Mouse (Mus musculus) neural tube, embryonic 15.5 days (tissue): ENCODE results near the gene Tnip1. TPM values are rescaled to one million over a fixed set of nuclear protein-coding genes. Genes with fewer than 3 reads are reported as not detected.

Experiments
- ATAC-seq: fragments of 200-750 bp; cut with Nextera tagmentation; 2 replicates; pipeline ENCODE4 v1.8.0; 2017; ENCODE audit warnings: mild to moderate bottlenecking, moderate TSS enrichment, moderate library complexity; ENCODE audit not compliant: low FRiP score
- H3K27ac ChIP-seq: fragments of 300-500 bp; sonication (generic); replicated peaks from 2 replicates; pipeline ENCODE4 v1.5.1; 2015; ENCODE audit warnings: mild to moderate bottlenecking, inconsistent platforms
- H3K27me3 ChIP-seq: fragments of 300-500 bp; sonication (generic); replicated peaks from 2 replicates; pipeline ENCODE4 v1.6.1; 2015; ENCODE audit warnings: inconsistent platforms
- H3K36me3 ChIP-seq: fragments of 300-500 bp; sonication (generic); 2 replicates; pipeline ENCODE4 v1.6.1; 2015; ENCODE audit warnings: inconsistent platforms
- H3K4me1 ChIP-seq: fragments of 300-500 bp; sonication (generic); 2 replicates; pipeline ENCODE4 v1.6.1; 2015; ENCODE audit warnings: inconsistent platforms
- H3K4me2 ChIP-seq: fragments of 300-500 bp; sonication (generic); 2 replicates; pipeline ENCODE4 v1.6.1; 2015; ENCODE audit warnings: inconsistent platforms, mild to moderate bottlenecking, moderate library complexity
- H3K4me3 ChIP-seq: fragments of 300-500 bp; sonication (generic); replicated peaks from 2 replicates; pipeline ENCODE4 v1.5.1; 2015; ENCODE audit warnings: mild to moderate bottlenecking, inconsistent platforms
- H3K9ac ChIP-seq: fragments of 300-500 bp; sonication (generic); replicated peaks from 2 replicates; pipeline ENCODE4 v1.6.1; 2015; ENCODE audit warnings: mild to moderate bottlenecking, inconsistent platforms
- H3K9me3 ChIP-seq: fragments of 300-500 bp; sonication (generic); replicated peaks from 2 replicates; pipeline ENCODE4 v1.6.1; 2016; ENCODE audit warnings: inconsistent platforms
- WGBS: fragments of 180-500 bp; shearing (Covaris S2); methylation state at CpG from one replicate; pipeline ENCODE4 v1.1.7; 2015; ENCODE audit warnings: mixed read lengths; 5-methylcytosine and 5-hydroxymethylcytosine counted together
- polyA plus RNA-seq: library from polyadenylated mRNA; unstranded; fragments of >200 nt; fragmentation: Nextera tagmentation; extraction: Ambion mirVana; gene quantifications from 2 replicates; pipeline ENCODE4 v1.2.1, GENCODE M21; 2015

Gene Tnip1
- polyA plus RNA-seq, 1 experiment from 2014 or later: 20.0 TPM

- Histone ChIP-seq H3K4me2 (no peak overlapping the region), H3K27me3 (no peaks in the 10 kb centered on the region), H3K9ac (no peak overlapping the region), H3K27ac (no peak overlapping the region), H3K9me3 (no peaks in the 10 kb centered on the region), H3K4me1 (peaks cover 6% of the 10 kb centered on the region; the same call in 1 of the 2 replicates), H3K36me3 (peaks cover 8% of the 10 kb centered on the region; the same call in 1 of the 2 replicates), H3K4me3 (no peak overlapping the region)
- ATAC-seq: no peak
- WGBS: 60% methylated on average over 4 of the region's 4 CpGs
Observed at GRCm38 (mm10) chr11:54984581-54984980, 21.9 kb upstream of the Tnip1 start.

DNA sequence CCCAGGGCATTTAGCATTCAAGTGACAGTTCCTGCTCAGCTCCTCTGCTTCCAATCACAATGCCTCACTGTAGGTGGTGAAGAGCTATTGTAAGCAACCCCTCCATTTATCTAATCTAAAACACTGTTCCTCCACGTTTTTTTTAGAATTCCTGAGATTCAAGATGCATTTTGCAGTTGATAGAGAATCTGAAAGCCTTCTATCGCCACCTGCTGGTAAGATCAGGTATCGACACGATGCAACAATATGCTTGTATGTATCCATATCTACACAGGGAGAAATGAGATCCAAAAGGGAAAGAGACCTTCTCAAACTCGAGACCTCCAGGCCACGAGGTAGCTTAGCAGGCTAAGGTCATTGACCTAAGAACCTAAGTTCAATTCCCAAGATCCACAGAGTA lies 21.4 kb upstream of the Tnip1 start:
- H3K27me3 ChIP-seq: no peaks in the 10 kb centered on the region
- no peak overlapping the region for H3K4me3 ChIP-seq
- peaks cover 8% of the 10 kb centered on the region; the same call in 1 of the 2 replicates for H3K36me3 ChIP-seq
- no peak overlapping the region for H3K9ac ChIP-seq
- H3K9me3 ChIP-seq: no peaks in the 10 kb centered on the region
- H3K27ac ChIP-seq: no peak overlapping the region
- H3K4me2 ChIP-seq: no peak overlapping the region
- no peak for ATAC-seq
- H3K4me1 ChIP-seq: peaks cover 5% of the 10 kb centered on the region; the same call in 1 of the 2 replicates
- 2% methylated on average over 6 of the region's 6 CpGs for WGBS

GRCm38 (mm10) chr11:54982520-54982919 lies 19.8 kb upstream of the Tnip1 start:
- Histone ChIP-seq H3K4me2 (no peak overlapping the region), H3K36me3 (peaks cover 8% of the 10 kb centered on the region; the same call in 1 of the 2 replicates), H3K27me3 (no peaks in the 10 kb centered on the region), H3K9ac (no peak overlapping the region), H3K4me3 (no peak overlapping the region), H3K27ac (no peak overlapping the region), H3K9me3 (no peaks in the 10 kb centered on the region), H3K4me1 (no peaks in the 10 kb centered on the region)
- no peak for ATAC-seq
- WGBS: 88% methylated on average over 6 of the region's 6 CpGs

GRCm38 (mm10) chr11:54981630-54982029 lies 18.9 kb upstream of the Tnip1 start:
- Histone ChIP-seq H3K9ac (no peak overlapping the region), H3K4me2 (no peak overlapping the region), H3K27me3 (no peaks in the 10 kb centered on the region), H3K9me3 (no peaks in the 10 kb centered on the region), H3K4me1 (no peaks in the 10 kb centered on the region), H3K4me3 (no peak overlapping the region), H3K27ac (no peak overlapping the region), H3K36me3 (peaks cover 8% of the 10 kb centered on the region; the same call in 1 of the 2 replicates)
- WGBS: 97% methylated on average over 4 of the region's 4 CpGs
- no peak for ATAC-seq

- WGBS: 46% methylated on average over 6 of the region's 6 CpGs
- Histone ChIP-seq H3K4me3 (no peak overlapping the region), H3K36me3 (peaks cover 8% of the 10 kb centered on the region; the same call in 1 of the 2 replicates), H3K9me3 (no peaks in the 10 kb centered on the region), H3K27me3 (no peaks in the 10 kb centered on the region), H3K27ac (no peak overlapping the region), H3K4me2 (no peak overlapping the region), H3K4me1 (peaks cover 9% of the 10 kb centered on the region), H3K9ac (no peak overlapping the region)
- no peak for ATAC-seq
Observed at GRCm38 (mm10) chr11:54977385-54977937, 14.7 kb upstream of the Tnip1 start.

- Histone ChIP-seq H3K27ac (no peak overlapping the region), H3K9me3 (no peaks in the 10 kb centered on the region), H3K27me3 (no peaks in the 10 kb centered on the region), H3K4me1 (peaks cover 9% of the 10 kb centered on the region), H3K4me3 (no peak overlapping the region), H3K36me3 (peaks cover 2% of the 10 kb centered on the region; the same call in 1 of the 2 replicates), H3K9ac (no peak overlapping the region), H3K4me2 (no peak overlapping the region)
- ATAC-seq: no peak
- 100% methylated on average over 2 of the region's 2 CpGs for WGBS
Observed at GRCm38 (mm10) chr11:54976351-54976750, 13.6 kb upstream of the Tnip1 start.

DNA sequence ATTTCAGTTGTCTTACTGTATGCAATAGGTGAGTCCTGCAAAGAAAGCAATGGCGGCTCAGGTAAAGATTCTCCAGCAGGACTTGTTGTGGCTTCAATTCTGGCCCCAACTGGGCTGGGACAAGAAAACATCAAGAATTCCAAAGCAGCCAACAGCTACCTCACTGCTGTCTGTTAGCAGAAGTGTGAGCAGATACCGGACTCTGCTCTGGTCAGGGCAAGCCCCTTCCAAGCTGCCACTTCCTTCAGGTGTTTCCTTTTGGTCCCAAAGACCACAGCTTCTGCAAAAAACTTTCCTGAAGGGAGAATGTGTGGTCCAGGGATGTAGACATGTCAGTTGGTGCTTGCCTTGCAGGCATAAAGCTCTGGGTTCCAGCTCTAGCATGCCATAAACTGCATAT lies 13.0 kb upstream of the Tnip1 start:
- no peaks in the 10 kb centered on the region for H3K9me3 ChIP-seq
- H3K4me3 ChIP-seq: no peak overlapping the region
- ATAC-seq: no peak
- H3K27me3 ChIP-seq: no peaks in the 10 kb centered on the region
- 91% methylated on average over 2 of the region's 2 CpGs for WGBS
- H3K36me3 ChIP-seq: no peaks in the 10 kb centered on the region; the same call in 1 of the 2 replicates
- H3K4me2 ChIP-seq: no peak overlapping the region
- no peak overlapping the region for H3K27ac ChIP-seq
- H3K9ac ChIP-seq: no peak overlapping the region
- H3K4me1 ChIP-seq: peaks cover 9% of the 10 kb centered on the region

- 86% methylated on average over 5 of the region's 5 CpGs for WGBS
Observed at GRCm38 (mm10) chr11:54975340-54975739, 12.6 kb upstream of the Tnip1 start.

DNA sequence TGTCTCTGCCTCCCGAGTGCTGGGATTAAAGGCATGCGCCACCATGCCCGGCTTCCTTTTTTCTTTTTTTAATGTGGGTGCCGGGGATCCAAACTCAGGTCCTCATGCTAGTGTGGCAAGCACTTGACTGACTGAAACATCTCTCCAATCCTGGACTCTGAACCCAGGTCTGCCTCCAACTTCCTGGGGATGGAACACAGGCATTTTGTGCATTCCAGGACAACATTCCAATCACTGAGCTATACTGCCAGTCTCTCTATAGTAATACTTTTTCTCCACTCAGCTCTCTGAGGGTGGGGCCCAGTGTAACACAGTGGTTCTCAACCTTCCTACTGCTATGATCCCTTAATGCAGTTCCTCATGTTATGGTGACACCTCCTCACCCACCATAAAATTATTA lies 11.9 kb upstream of the Tnip1 start:
- Histone ChIP-seq H3K4me1 (peaks cover 9% of the 10 kb centered on the region), H3K4me2 (no peak overlapping the region), H3K36me3 (no peaks in the 10 kb centered on the region; the same call in 1 of the 2 replicates), H3K4me3 (no peak overlapping the region), H3K9me3 (no peaks in the 10 kb centered on the region), H3K9ac (no peak overlapping the region), H3K27me3 (no peaks in the 10 kb centered on the region), H3K27ac (no peak overlapping the region)
- WGBS: 89% methylated on average over 4 of the region's 4 CpGs
- ATAC-seq: no peak

More at GRCm38 (mm10) chr11:54975340-54975739, 12.6 kb upstream of the Tnip1 start:
- Histone ChIP-seq H3K27me3 (no peaks in the 10 kb centered on the region), H3K27ac (no peak overlapping the region), H3K4me2 (no peak overlapping the region), H3K9ac (no peak overlapping the region), H3K4me1 (peaks cover 9% of the 10 kb centered on the region), H3K36me3 (no peaks in the 10 kb centered on the region; the same call in 1 of the 2 replicates), H3K9me3 (no peaks in the 10 kb centered on the region), H3K4me3 (no peak overlapping the region)
- ATAC-seq: no peak

DNA sequence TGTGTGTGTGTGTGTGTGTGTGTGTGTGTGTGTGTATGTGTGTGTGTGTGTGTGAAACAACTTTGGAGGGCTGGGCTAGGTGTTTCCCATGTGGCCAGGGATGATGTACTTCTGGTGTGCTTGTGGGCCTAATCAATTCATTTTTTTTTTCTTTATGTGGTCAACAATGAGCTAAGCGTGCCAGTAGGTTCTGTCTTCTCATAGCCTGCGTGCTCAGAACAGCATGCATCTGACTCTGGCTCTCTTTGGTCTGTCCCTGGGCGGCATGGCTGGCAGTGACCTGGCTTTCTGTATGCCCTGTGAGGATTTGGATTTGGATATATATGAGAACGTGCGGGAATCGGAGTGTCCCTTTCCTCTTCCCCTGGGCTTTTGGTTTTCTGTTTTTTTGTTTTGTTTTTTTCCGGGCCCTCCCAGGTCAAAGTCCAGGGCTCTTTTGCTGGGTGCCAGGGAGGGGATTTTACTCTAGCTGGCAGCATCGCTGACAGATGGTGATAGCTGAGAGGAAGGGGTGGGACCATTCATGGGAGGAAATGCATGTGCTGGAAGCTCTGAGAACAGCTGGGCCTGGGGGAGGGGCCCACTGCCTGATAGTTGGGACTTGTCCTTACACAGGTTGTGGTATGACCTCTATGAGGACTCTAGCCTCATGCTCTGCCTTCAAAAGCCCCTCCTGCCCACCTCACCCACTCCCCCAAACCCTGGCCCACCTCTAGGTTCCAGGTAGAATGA lies 10.9 kb upstream of the Tnip1 start:
- Histone ChIP-seq H3K27me3 (no peaks in the 10 kb centered on the region), H3K4me3 (no peak overlapping the region), H3K36me3 (no peaks in the 10 kb centered on the region), H3K9ac (no peak overlapping the region), H3K9me3 (no peaks in the 10 kb centered on the region), H3K4me2 (no peak overlapping the region), H3K27ac (peak overlapping the region; percentile 38; the same call in 1 of the 2 replicates), H3K4me1 (peaks cover 9% of the 10 kb centered on the region)
- 60% methylated on average over 8 of the region's 8 CpGs for WGBS
- no peak for ATAC-seq

GRCm38 (mm10) chr11:54972789-54973188 lies 10.1 kb upstream of the Tnip1 start:
- H3K4me3 ChIP-seq: no peak overlapping the region

More at GRCm38 (mm10) chr11:54972789-54973188, 10.1 kb upstream of the Tnip1 start:
- Histone ChIP-seq H3K4me2 (no peak overlapping the region), H3K36me3 (no peaks in the 10 kb centered on the region), H3K27me3 (no peaks in the 10 kb centered on the region), H3K9ac (no peak overlapping the region), H3K9me3 (no peaks in the 10 kb centered on the region), H3K27ac (no peak overlapping the region), H3K4me1 (peaks cover 9% of the 10 kb centered on the region)
- no peak for ATAC-seq
- WGBS: 62% methylated on average over 5 of the region's 6 CpGs
